Comparison of ENCODE assay signal across 14 mouse cellular contexts in the genomic region with DNA sequence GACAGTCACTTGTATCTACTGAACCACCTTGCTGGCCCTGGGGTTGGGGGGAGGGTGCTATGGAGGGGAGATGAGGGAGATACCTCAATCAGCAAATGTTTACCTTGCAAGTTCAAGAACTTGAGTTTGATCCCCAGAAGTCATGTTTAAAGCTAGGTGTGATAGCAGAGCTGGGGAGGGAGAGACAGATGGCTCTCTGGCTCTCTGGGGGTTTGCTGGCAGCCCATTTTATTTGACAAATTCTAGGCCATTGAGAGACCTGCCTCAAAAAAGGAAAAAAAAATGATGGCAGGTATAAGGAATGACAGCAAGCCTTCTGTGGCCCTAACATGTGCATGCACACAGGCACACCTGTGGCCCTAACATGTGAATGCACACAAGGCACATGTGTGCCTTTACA. TPM values are rescaled to one million over a fixed set of nuclear protein-coding genes. Genes with fewer than 3 reads are reported as not detected.
DNase-seq lines count a peak whose midpoint lies in the region; ATAC-seq lines count a peak whose summit lies in the region.
"Had no signal": no experiment of that assay in that cellular context is flagged by ENCODE, and none has a peak within 500 bp of the region (broad histone marks: within the 10 kb centered on the region; RNA-seq: fewer than 3 reads in every experiment).

No protein-coding gene starts in this region.

- intact Hi-C loops in left cerebral cortex, postnatal 4 days (cut with DNase I) = no loop called here

- no peak for DNase-seq in cerebellum, adult 11 months
- DNase-seq in left cerebral cortex, postnatal 4 days = peak; percentile 13
- DNase-seq in left cerebral cortex, adult 11 months (ENCODE audit: low spot score) = no peak
- peak; percentile 71 for DNase-seq in cerebellum, adult 9-10 months
- no peak for DNase-seq in layer of hippocampus, adult 11-12 months (ENCODE audit: low spot score)
- DNase-seq in urinary bladder, postnatal 36 days (ENCODE audit: low spot score in 2 of 2) = no peak
- DNase-seq: embryo, embryonic 11 days; heart, adult 2 months; layer of hippocampus, postnatal 36 days; thymus, postnatal 4 days had no signal

- peak; percentile 59 for ATAC-seq in cerebellum, adult (ENCODE audit: insufficient number of reproducible peaks, low FRiP score, low TSS enrichment)
- ATAC-seq: activated CD4-positive, CD25-positive, alpha-beta regulatory T cell, adult 4 months; inflammation-experienced regulatory T-cells, adult 6 months; midbrain, embryonic 16.5 days had no signal

RNA-seq across cellular contexts. Expression of a gene that starts 26.2 kb away (rescaled TPM):
- total RNA-seq in left cerebral cortex, postnatal 4 days (2021) = 10 to 100 TPM; 31.4 to 33.5 TPM

Comparison
In these comparisons a context has a peak if more than half of its experiments do, and no peak if none do; other contexts are left out.
1. DNase-seq: peak in left cerebral cortex, postnatal 4 days (single experiment) and cerebellum, adult 9-10 months (single experiment); none in cerebellum, adult 11 months (single experiment), left cerebral cortex, adult 11 months (single experiment), layer of hippocampus, adult 11-12 months (single experiment) and urinary bladder, postnatal 36 days (0 of 2).